Mouse (Mus musculus) heart, postnatal 10 days (tissue): ENCODE data around the gene Plod2. TPM values are rescaled to one million over a fixed set of nuclear protein-coding genes. Genes with fewer than 3 reads are reported as not detected.

Experiments
- DNase-seq, 2 experiments: peaks; one replicate each; pipeline ENCODE4 v3.0.0; 2021
- intact Hi-C: fragments of 180-260 bp; cut with DNase I; formaldehyde crosslinking; loops from one replicate; pipeline ENCODE4 v1.15.1; 2025
- total RNA-seq, 2 experiments: library from RNA; stranded (reverse); gene quantifications; 2 replicates each; pipeline ENCODE4 v1.2.3; 2021

The Plod2 gene
- total RNA-seq, 2 experiments from 2014 or later: 22.8 to 23.9 TPM

DNA sequence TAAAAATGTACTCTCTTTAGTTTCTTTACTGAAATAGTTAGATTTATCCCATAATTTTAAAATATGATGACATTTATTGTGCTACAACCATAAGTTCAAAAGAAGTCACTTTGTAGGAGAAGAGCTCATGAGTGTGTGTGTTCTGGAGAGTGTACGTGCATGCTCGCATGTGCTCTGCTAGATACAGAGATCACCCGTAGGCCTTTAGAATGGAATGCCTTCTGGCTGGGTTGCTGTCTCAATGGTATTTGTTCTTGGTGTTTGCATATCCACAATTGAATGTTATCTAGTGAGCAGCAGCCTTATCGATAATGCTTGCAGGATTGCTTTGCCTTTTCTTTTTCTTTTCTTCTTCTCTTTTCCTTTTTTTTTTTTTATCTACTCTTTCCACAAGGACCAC is 9.6 kb downstream of the Plod2 start:
- no peak for DNase-seq
- intact Hi-C loops: no loop called here

GRCm38 (mm10) chr9:92552691-92553090 is 10.7 kb downstream of the Plod2 start:
- intact Hi-C loops: no loop called here
- DNase-seq: no peak

- DNase-seq: no peak
- intact Hi-C loops: no loop called here
Observed at GRCm38 (mm10) chr9:92555006-92555958, 13.3 kb downstream of the Plod2 start.

DNA sequence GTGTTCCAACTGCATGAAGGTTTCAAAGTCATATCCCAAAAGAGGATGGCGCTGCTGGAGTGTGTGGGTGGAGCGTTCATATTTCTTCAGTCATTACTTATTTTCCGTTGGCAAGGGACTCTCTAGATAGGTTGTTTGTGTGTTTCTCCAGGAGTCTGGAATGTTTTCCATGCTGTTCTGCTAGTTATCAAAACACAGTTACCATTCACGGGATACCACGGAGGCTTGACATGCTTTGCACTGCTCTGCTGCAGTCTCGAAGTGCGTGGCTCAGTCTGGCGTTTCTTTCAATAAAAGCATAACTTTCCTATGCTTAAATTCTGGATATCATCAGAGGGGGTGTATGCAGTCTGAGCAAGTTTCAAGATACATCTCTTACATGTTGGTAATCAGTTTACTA is 17.7 kb downstream of the Plod2 start:
- peak in 1 of 2 experiments; percentile 29 for DNase-seq
- intact Hi-C loops: no loop called here

DNA sequence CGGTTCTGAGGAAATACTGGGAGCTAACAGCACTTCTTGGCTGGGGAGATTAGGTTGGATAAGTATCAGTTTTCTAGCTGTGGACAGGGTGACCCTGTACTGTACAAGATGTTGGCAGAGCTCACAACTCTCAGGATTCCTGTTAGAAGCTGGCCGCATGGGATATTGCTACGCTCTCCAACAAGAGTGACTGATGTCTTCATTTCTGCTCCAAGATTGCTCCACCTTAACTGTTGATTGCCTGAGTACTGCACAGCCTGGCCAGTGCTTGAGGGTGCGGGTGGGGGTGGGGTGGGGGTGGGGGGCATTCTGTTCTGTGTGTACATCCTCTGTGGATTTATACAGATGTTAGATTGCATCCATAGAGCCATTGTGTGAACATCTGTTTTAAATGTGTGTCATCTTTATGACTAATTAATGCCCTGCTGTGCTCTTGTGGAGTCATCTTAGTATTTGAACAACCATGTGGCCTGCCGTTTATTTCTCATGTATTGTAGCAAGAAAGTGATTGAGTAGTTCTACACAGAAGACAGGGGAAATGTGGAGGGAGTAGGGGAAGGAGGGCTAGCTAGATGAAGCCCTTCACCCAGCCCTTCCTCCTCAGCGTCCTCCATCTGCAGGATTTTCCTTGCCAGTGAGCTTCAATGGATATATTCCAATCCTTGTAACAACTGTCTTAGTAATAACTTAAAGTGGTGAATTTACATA is 19.0 kb downstream of the Plod2 start:
- peak in 1 of 2 experiments; percentile 40 for DNase-seq
- intact Hi-C loops: no loop called here

- DNase-seq: no peak
- intact Hi-C loops: loop anchor here (2.0 kb wide), 1 partner anchor 14 kb away; no protein-coding TSS in a partner anchor
Observed at GRCm38 (mm10) chr9:92562416-92562815, 20.4 kb downstream of the Plod2 start.

GRCm38 (mm10) chr9:92563306-92563705 is 21.3 kb downstream of the Plod2 start:
- intact Hi-C loops: loop anchor here (2.0 kb wide), 1 partner anchor 15 kb away; no protein-coding TSS in a partner anchor
- no peak for DNase-seq

GRCm38 (mm10) chr9:92564391-92564790 is 22.4 kb downstream of the Plod2 start:
- no peak for DNase-seq
- intact Hi-C loops: no loop called here

DNA sequence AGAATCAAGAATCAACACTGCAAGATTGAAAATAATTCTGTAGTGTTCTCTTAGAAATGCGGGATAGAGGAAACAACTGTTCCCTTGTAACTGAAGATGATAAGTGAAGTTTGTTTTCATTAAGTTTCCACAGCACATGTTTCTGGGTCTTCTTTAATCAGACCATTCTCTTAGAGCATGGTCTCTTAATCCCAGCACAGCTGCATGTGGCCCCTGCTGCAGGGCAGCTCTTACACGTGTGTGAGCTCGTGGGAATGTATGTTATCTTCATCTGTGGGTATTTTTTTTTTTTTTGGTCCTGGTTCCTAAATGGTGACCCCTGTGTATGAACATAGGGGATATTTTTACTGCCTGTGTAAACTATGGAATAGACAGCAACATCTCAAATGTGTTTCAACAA is 24.2 kb downstream of the Plod2 start:
- intact Hi-C loops: no loop called here
- DNase-seq: no peak

GRCm38 (mm10) chr9:92567474-92567873 is 25.5 kb downstream of the Plod2 start:
- intact Hi-C loops: no loop called here

DNA sequence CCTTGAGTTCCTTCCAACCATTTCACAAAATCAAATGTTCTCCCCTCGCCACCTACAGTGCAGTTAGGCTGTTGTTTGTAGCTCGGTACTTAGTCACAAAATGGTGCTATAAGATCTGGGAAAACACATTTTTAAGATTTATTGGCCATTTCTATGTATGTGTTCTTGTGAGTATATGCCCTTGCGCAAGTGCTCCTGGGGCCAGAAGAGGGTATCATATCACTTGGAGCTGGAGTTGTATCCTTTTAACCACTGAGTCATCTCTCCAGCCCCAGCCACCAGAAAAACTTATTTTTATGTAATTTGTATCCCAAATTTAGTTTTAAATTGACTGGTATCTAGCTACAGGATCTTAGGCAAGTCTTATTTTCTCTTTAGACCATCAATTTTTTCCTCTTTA is 26.8 kb downstream of the Plod2 start:
- intact Hi-C loops: no loop called here
- DNase-seq: no peak

More at GRCm38 (mm10) chr9:92567474-92567873, 25.5 kb downstream of the Plod2 start:
- DNase-seq: no peak

- no peak for DNase-seq
- intact Hi-C loops: no loop called here
Observed at GRCm38 (mm10) chr9:92572376-92573108, 30.5 kb downstream of the Plod2 start.

GRCm38 (mm10) chr9:92583876-92584275 is 41.9 kb downstream of the Plod2 start:
- DNase-seq: no peak
- intact Hi-C loops: no loop called here

GRCm38 (mm10) chr9:92586025-92586424 is 44.0 kb downstream of the Plod2 start:
- no peak for DNase-seq
- intact Hi-C loops: no loop called here

GRCm38 (mm10) chr9:92587391-92587790 is 45.4 kb downstream of the Plod2 start:
- DNase-seq: no peak
- intact Hi-C loops: no loop called here

GRCm38 (mm10) chr9:92588226-92588625 is 46.2 kb downstream of the Plod2 start:
- DNase-seq: no peak
- intact Hi-C loops: no loop called here

- DNase-seq: no peak
- intact Hi-C loops: no loop called here
Observed at GRCm38 (mm10) chr9:92589021-92589420, 47.0 kb downstream of the Plod2 start.

DNA sequence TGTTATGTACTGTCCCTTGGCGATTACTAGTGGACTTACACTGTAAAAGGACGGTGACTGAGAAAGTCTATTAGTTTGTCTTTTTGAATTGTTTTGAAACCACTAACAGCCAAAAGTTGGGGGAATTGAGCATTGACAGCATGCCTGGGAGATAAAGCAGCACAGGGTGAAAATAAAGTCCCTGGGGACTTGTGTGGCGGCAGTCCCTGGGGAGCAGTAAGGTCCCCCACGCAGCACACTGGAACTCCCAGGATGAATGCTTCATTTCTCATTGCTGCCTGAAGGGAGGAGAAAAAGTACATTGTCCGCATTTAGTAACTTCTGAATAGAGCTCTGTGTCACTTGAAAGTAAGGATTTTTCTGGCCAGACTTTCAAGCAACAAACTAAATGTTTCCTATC is 49.5 kb downstream of the Plod2 start:
- intact Hi-C loops: no loop called here

DNA sequence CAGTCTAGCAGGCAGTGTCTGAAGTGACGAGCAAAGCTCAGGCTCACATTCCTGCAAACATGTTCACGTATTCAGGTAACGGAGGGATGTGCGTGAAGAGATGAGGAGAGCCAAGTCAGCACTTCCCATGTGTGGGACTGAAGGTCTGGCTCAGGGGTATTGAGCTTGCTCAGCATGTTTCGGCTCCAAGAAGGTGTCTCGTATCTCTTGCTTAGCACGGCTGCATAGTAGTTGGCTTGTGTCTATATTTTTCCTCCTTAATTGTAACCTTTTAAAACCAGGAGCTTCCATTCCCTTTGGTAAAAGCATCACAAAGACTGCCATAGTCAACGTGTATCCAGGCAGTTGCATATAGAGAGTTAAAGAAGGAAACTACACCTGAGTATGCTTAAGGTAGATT is 50.7 kb downstream of the Plod2 start:
- no peak for DNase-seq
- intact Hi-C loops: no loop called here

More for the DNA sequence above, 49.5 kb downstream of the Plod2 start:
- no peak for DNase-seq

DNA sequence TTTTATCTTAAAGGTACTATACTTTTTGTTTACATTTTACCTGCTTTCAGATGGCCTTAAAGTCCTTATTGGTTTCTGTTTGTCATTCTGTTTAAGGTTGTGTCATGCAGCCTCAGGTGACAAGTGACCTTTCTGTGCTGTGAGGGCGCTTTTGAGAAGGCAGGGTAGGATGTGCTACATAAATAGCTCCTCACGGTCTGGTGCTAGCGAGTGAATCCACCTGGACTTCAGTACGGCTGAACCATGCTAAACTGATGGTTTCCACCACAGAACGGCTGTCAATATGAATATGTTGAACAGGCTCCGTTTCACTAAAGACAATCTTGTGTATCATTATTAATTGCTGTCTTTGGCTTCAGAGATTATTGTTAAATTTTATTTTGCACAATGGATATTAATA is 52.5 kb downstream of the Plod2 start:
- DNase-seq: no peak
- intact Hi-C loops: no loop called here

DNA sequence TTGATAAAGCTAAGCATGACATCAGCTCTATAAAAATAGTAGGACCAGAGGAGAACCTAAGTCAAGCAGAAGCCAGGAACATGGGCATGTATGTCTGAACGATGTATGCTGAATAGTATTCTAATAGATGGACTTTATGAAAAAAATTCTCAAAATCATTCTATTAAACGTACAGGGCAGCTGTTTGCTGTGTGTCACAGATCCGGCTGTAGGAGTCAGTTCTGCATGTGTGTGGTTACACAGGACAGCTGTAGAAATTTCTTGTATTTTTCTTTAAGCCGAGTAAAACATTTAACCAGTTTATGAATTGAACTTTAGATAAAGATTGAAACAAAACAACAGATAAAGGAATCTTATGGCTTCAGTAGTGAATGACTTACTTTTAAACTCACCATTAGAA is 53.3 kb downstream of the Plod2 start:
- intact Hi-C loops: no loop called here

More for the DNA sequence above, 53.3 kb downstream of the Plod2 start:
- no peak for DNase-seq
